Mouse (Mus musculus): Measurements from ENCODE around the gene Cox8c.

Gene Cox8c

DNA sequence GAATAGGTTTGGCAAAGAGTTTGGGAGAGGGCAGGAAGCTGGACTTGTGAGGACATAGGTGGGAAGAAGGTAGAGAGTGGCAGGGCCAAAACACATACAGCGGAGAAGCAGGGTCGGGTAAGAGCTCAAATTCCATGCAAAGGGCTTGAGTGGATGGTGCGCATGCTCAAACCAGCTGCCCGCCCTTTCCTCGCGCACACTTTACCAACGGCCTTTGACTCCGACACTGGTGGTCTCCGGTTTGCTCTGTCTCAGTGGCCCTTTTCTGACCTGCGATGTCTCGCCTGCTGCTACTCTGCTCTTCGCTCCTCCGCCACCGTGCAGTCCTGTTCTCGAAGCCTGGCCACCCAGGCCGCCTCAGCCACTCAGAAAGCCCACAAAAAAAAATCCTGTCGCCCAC is at the start of gene Cox8c:
TSS of gene Cox8c (plus strand) at position 226 of the 400 bp plus-strand sequence.
- DNase-seq (ENCODE audit: low spot score), result no peak

- no peak for DNase-seq (ENCODE audit: low spot score)
Observed at GRCm38 (mm10) chr12:102860806-102861205, 38.3 kb upstream of the Cox8c start.

DNA sequence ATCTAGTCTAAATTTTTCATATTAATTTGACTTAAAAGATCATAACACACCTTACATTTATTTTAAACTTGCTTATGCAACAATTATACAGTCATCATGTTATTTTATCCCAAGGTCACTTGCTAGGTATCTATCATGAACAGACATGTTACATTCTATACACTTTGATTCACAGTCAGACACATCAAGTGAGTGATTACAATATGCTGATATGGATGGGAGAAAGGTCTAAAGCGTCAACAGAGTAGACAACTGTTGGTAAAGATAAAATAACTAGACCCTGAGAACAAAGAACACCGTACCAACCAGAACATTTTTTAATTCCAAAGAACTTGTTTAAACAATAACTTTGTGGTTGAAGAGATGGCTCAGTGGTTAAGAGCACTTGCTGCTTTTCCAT is 29.3 kb upstream of the Cox8c start:
- DNase-seq (ENCODE audit: low spot score), result no peak

DNA sequence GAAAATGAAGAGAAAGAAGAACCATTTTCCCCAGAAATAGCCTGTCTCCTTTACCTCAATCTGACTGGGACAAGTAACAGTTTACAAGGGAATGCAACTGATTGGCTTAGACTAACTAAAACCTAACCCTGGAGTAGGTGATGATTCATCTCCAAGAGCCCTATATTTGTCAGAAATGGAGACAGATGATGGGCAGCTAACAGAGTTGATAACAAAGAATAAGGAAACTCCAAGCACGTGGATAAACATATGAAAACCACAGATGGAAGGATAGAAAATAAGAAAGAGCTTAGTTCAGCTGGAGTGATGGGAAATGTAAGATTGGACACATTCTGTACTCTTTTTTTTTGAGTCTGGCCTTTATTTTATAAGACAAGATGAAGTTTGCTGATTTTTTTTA is 28.6 kb upstream of the Cox8c start:
- no peak for DNase-seq (ENCODE audit: low spot score)

- DNase-seq (ENCODE audit: low spot score), result peak; percentile 59
Observed at GRCm38 (mm10) chr12:102877301-102878030, 21.6 kb upstream of the Cox8c start.

DNA sequence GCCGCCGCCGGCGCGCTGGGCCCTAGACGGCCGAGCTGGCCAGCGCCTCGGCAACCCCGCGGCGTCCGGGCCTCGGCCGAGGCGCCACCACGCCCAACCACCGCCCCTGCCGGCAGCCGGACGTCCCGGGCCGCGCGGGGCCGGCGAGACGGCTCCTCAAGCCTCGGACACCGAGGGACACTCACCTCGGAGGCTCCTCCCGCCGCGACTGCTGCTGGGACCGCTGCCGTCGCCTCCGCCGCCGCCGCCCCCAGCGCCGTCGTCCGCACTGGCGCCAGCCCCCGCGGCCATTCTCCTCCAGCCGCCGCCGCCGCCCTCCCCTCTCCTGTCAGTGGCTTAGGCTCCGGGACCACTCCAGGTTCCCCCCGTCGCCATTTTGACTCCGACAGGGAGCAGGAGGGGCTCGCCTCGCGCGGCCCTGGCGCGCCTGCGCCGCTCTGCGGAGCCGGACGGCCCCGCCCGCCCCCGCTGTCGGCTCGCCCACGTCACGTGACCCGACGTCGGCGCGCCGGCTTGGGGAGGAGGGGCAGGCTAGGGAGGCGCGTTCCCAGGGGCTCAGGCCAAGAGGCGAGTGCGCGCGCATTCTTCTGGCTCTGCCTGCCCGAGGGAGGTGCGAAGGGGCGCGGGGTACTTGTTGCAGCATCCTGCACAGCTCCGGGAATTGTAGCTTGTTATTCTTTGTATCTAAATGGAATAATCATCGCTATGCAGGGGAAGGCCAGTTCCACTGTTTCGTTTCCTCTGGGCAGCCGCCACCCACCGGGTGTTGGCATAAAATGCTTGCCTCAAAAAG is 20.9 kb upstream of the Cox8c start, which contains the start of gene Btbd7:
TSS of gene Btbd7 (minus strand) at position 441 of the 793 bp plus-strand sequence.
- DNase-seq (ENCODE audit: low spot score), result peak; percentile 99

DNA sequence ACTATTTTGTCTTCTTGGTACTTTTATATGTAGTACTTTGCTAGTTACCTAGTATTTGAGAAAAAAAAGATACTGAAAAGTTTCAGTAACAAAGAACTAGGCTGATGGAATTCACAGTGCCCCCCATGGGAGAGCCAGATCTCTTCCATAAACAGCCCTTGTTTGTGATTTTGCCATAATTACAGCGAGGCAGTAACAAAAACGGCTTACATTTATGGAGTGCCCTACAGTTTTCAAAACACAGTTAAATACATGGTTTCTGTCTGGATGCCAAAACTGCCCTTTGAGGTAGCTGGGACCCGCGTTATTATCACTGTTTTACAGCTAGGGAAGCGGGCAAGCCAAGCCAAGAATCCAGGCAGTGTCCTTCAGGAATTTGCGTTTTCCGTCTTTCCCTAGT is 20.2 kb upstream of the Cox8c start:
- no peak for DNase-seq (ENCODE audit: low spot score)

DNA sequence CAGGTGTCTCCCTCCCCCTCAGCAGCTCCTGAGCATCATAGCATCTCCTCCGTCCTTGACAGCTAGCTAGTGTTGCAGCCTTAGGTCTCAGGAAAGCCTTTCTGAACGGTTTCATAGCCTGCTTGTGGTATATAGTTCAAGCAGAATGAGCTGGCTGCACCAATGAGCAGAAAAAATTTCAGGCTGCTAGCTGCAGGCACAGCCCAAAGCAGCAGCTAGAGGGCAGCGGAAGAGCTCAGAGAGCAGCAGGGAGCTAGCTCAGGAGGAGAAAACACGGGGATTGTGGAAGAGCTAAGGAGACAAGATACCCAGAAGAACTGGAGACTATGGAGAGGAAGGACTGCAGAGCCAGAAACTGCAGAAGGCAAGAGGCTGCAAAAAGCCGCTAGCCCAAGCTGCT is 13.4 kb upstream of the Cox8c start:
- peak; percentile 51 for DNase-seq (ENCODE audit: low spot score)

- DNase-seq (ENCODE audit: low spot score), result no peak
Observed at GRCm38 (mm10) chr12:102887366-102887765, 11.8 kb upstream of the Cox8c start.

GRCm38 (mm10) chr12:102888568-102888967 is 10.5 kb upstream of the Cox8c start:
- DNase-seq (ENCODE audit: low spot score), result no peak

- no peak for DNase-seq (ENCODE audit: low spot score)
Observed at GRCm38 (mm10) chr12:102908191-102908590, 9.1 kb downstream of the Cox8c start.

- no peak for DNase-seq (ENCODE audit: low spot score)
Observed at GRCm38 (mm10) chr12:102916073-102916472, 17.0 kb downstream of the Cox8c start.

GRCm38 (mm10) chr12:102929764-102930163 is 30.6 kb downstream of the Cox8c start:
- no peak for DNase-seq (ENCODE audit: low spot score)

- DNase-seq (ENCODE audit: low spot score), result no peak
Observed at GRCm38 (mm10) chr12:102930335-102930734, 31.2 kb downstream of the Cox8c start.

- no peak for DNase-seq (ENCODE audit: low spot score)
Observed at GRCm38 (mm10) chr12:102930789-102931188, 31.7 kb downstream of the Cox8c start.

DNA sequence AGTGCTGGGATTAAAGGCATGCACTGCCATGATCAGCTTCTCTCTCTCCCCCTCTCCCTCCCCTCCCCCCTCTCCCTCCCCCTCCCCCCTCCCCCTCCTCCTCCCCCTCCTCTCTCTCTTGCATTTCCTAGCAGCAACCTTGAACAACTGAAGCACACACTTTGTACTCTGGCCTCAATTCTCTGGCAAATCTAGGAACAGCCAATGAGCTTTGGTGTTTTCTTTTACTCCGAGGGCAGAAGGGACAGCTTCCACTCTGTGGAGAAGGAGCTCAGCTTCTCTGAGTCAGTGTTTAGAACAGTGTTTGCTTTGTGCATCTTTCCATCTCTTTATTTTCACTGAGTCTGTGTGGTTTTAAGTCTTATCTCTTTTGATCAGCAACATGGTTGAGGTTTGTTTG is 36.8 kb downstream of the Cox8c start:
- DNase-seq (ENCODE audit: low spot score), result no peak

DNA sequence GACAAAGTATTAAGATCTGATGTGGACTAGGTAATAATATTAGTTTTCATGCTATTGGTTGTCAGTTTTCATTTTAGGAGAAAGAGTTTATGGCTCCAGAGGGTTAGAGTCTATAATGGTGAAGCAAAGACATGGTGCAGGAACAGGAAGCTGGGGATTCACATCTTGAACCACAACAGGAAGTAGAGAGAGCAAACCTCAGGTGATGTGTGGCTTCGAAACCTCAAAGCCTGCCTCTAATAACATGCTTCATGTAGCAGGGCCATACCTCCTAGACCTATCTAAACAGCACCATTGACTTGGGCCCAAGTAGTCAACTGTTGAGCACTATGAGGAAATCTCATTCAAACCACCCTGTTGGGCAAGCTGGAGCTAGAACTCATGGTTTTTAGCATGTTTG is 46.5 kb downstream of the Cox8c start:
- DNase-seq (ENCODE audit: low spot score), result no peak

DNA sequence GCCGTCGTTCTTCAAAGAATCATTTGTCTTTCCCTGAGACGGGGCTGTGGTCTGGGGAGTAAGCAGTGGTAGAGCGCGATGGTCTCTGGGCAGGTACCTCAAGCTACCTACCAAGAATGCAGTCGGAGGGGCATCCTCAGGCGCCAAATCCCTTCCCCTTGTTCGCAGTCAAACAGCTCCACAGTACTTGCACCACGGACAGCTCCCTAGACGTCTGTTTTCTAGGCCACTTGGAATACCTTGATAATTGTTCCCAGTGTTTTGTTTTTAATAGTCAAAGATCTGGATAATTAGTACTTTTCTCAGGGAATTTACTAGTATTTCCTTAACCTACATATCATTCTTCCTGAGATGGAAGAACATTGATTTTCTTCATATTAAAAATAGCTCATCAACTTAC is 48.7 kb downstream of the Cox8c start:
- DNase-seq (ENCODE audit: low spot score), result no peak

- peak; percentile 71 for DNase-seq (ENCODE audit: low spot score)
Observed at GRCm38 (mm10) chr12:102948778-102949394, 49.8 kb downstream of the Cox8c start, which contains the start of gene Unc79. Gene Unc79, plus strand, starts transcription at chr12:102948859.

- DNase-seq (ENCODE audit: low spot score), result peak; percentile 85
Observed at GRCm38 (mm10) chr12:102949395-102950208, 50.5 kb downstream of the Cox8c start.

Data from testis, postnatal 10 days (tissue).